Mouse (Mus musculus): ENCODE results near the gene Usp22.

- no peak for TF ChIP-seq CTCF (IDR thresholded peaks at IDR 0.05; ENCODE audit: low read depth)
- TF ChIP-seq EP300 (IDR thresholded peaks at IDR 0.05; ENCODE audit: low read depth): no peak
Measured at GRCm38 (mm10) chr11:61199620-61200362, 24.9 kb upstream of the Usp22 start.
